Mouse (Mus musculus) liver, embryonic 12.5 days (tissue): ENCODE results near the gene Asb5. TPM values are rescaled to one million over a fixed set of nuclear protein-coding genes. Genes with fewer than 3 reads are reported as not detected.
"Not testable (repeated sequence)": the region's sequence is repeated elsewhere in the genome, so short reads cannot be mapped to it uniquely, and the experiment has no call there.

Experiments used
- ATAC-seq: fragments of 200-750 bp; cut with Nextera tagmentation; 2 replicates; pipeline ENCODE4 v1.8.0; 2017; ENCODE audit warnings: moderate number of reproducible peaks, mild to moderate bottlenecking, moderate library complexity
- H3K27ac ChIP-seq: fragments of 300-500 bp; sonication (generic); 2 replicates; pipeline ENCODE4 v1.5.1; 2016; ENCODE audit warnings: mild to moderate bottlenecking
- H3K27me3 ChIP-seq: fragments of 300-500 bp; sonication (generic); replicated peaks from 2 replicates; pipeline ENCODE4 v1.6.1; 2016; ENCODE audit warnings: mild to moderate bottlenecking, moderate library complexity
- H3K36me3 ChIP-seq: fragments of 300-500 bp; sonication (generic); 2 replicates; pipeline ENCODE4 v1.6.1; 2016; ENCODE audit warnings: mild to moderate bottlenecking, moderate library complexity
- H3K4me1 ChIP-seq: fragments of 300-500 bp; sonication (generic); 2 replicates; pipeline ENCODE4 v1.6.1; 2016
- H3K4me2 ChIP-seq: fragments of 300-500 bp; sonication (generic); 2 replicates; pipeline ENCODE4 v1.6.1; 2016; ENCODE audit warnings: mild to moderate bottlenecking, moderate library complexity
- H3K4me3 ChIP-seq: fragments of 300-500 bp; sonication (generic); 2 replicates; pipeline ENCODE4 v1.5.1; 2016; ENCODE audit warnings: mild to moderate bottlenecking, moderate library complexity
- H3K9ac ChIP-seq: fragments of 300-500 bp; sonication (generic); 2 replicates; pipeline ENCODE4 v1.6.1; 2016; ENCODE audit warnings: mild to moderate bottlenecking, moderate library complexity
- H3K9me3 ChIP-seq: fragments of 300-500 bp; sonication (generic); replicated peaks from 2 replicates; pipeline ENCODE4 v1.6.1; 2016; ENCODE audit warnings: mild to moderate bottlenecking, moderate library complexity
- whole genome bisulfite sequencing: fragments of 180-500 bp; shearing (Covaris S2); methylation state at CpG from one replicate; pipeline ENCODE4 v1.1.7; 2016; ENCODE audit not compliant: insufficient replicate concordance; 5-methylcytosine and 5-hydroxymethylcytosine counted together
- polyA plus RNA-seq: library from polyadenylated mRNA; unstranded; fragments of >200 nt; fragmentation: Nextera tagmentation; extraction: Ambion mirVana; gene quantifications from 2 replicates; pipeline ENCODE4 v1.2.1, GENCODE M21; 2016

Gene Asb5
- polyA plus RNA-seq, 1 experiment from 2014 or later: 3.0 TPM

DNA sequence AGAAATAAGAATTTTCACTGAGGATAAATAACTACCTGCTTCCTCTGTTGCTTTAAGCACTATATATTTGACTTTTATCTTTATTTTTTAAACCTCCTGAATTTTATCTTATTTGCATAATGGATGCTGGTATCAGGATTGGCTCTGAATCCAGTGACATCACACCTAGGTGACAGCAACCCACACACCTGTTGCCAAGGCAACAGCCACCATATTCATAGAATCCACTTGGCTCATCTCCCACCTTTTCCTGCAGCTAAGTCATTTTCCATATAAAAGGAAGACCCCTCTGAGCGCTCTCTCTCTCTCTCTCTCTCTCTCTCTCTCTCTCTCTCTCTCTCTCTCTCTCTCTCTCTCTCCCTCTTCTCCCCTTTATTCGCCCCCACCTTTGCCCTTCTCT is 67.6 kb downstream of the Asb5 start:
- no peak for ATAC-seq

DNA sequence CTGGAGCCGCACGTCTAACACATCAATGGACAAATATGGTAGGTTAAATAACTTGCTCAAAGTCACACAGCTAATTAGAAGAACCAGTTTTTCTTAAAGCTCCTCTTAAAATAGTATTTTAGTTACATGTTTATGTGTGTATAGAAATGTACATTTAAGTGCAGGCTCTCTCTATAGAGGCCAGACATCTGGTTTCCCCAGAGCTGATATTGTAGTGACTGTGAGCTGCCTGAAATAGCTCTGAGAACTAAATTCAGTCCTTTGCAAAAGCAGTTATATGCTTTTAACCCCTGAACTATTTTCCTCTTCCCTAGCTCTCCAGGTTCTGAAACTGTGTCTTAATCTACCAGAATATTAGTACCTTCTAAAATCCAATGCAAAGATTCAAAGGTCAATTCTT is 68.0 kb downstream of the Asb5 start:
- no peaks in the 10 kb centered on the region for H3K27me3 ChIP-seq
- H3K4me1 ChIP-seq: peaks cover 6% of the 10 kb centered on the region
- H3K9me3 ChIP-seq: no peaks in the 10 kb centered on the region
- H3K9ac ChIP-seq: no peak overlapping the region
- WGBS: 76% methylated on average over 2 of the region's 2 CpGs
- ATAC-seq: no peak
- H3K4me2 ChIP-seq: no peak overlapping the region
- no peak overlapping the region for H3K27ac ChIP-seq
- H3K36me3 ChIP-seq: no peaks in the 10 kb centered on the region
- no peak overlapping the region for H3K4me3 ChIP-seq

More for the DNA sequence above, 67.6 kb downstream of the Asb5 start:
- Histone ChIP-seq H3K9ac (no peak overlapping the region), H3K4me2 (no peak overlapping the region), H3K27me3 (no peaks in the 10 kb centered on the region), H3K9me3 (no peaks in the 10 kb centered on the region), H3K4me3 (no peak overlapping the region), H3K36me3 (no peaks in the 10 kb centered on the region), H3K27ac (no peak overlapping the region), H3K4me1 (peaks cover 6% of the 10 kb centered on the region)
- WGBS: 65% methylated on average over 2 of the region's 2 CpGs

DNA sequence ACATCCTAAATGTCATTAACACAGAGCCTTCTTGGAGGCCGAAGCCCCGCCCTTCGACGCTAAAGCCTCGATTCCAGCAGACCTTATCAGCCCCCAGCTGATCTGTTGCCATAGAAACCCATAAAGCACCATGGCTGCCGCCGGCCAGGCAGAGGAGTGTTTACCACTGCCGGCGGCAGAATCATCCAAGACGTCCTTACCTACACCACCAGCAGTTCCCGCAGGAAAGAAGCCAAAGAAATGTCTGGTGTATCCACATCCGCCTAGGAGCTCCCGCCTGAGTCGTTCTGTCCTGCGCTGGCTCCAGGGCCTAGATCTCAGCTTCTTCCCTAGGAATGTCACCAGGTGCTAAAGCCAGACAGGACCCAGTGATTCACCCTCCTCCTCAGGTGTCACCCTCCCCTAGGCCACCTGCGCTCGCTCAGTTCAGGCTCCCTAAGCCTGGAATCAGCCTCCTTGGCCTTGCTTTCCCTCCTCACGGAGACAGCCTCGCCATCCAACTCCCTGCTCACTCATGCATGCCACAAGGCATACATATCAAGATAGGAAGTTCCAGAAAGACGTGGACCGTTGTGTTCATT is 71.4 kb downstream of the Asb5 start, which contains the start of gene Spata4:
Gene Spata4, plus strand, starts transcription at position 111 of the 581 bp plus-strand sequence.
- ATAC-seq: peak; percentile 77
- no peaks in the 10 kb centered on the region for H3K9me3 ChIP-seq
- peak within 1 kb of the TSS; percentile 30 for H3K4me3 ChIP-seq
- peak within 1 kb of the TSS; percentile 60 for H3K4me2 ChIP-seq
- no peaks in the 10 kb centered on the region for H3K36me3 ChIP-seq
- WGBS: 18% methylated on average over 21 of the region's 21 CpGs
- no peak within 1 kb of the TSS for H3K9ac ChIP-seq
- H3K27me3 ChIP-seq: no peaks in the 10 kb centered on the region
- peaks cover 6% of the 10 kb centered on the region for H3K4me1 ChIP-seq
- no peak within 1 kb of the TSS for H3K27ac ChIP-seq

DNA sequence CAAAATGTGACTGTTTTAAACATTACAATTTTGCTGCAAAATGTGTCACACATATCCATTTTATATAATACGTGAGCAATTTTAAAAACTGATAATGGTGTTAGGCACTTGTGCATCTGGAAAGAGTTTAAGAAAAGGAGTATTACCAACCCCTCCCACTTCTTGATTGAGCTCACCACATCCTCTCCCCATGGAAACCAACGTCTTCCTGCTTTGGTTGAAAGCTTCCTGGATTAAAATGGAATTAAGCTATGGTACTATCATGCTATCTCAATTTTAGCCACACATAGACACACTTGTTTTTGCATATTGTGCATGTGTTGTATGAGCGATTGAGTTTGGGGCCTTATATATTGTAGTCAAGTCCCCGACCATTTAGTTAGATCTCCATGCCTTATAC is 74.1 kb downstream of the Asb5 start:
- WGBS: 56% methylated on average over 4 of the region's 4 CpGs

DNA sequence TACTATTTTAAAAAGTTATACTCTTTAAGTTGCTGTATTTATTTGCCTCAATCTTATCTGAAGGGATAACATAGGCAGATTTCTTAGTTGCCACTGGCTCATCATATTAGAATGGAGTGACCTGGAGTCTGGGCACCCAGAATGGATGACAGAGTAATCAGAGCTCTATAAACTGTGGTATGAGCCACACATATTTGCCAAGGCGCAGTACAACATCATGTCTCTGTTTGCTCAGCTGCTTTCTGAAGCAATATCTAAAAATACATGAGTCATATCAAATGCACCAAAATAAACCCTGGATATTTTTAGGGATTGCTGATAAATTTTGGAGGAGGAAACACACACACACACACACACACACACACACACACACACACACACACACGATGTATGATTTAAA is 80.0 kb downstream of the Asb5 start:
- no peaks in the 10 kb centered on the region for H3K36me3 ChIP-seq
- H3K27ac ChIP-seq: no peak overlapping the region
- H3K9me3 ChIP-seq: no peaks in the 10 kb centered on the region
- no peak overlapping the region for H3K4me2 ChIP-seq
- H3K4me3 ChIP-seq: no peak overlapping the region
- WGBS: 78% methylated on average over 2 of the region's 2 CpGs
- no peaks in the 10 kb centered on the region for H3K4me1 ChIP-seq
- H3K9ac ChIP-seq: no peak overlapping the region
- no peak for ATAC-seq
- no peaks in the 10 kb centered on the region for H3K27me3 ChIP-seq

More for the DNA sequence above, 74.1 kb downstream of the Asb5 start:
- Histone ChIP-seq H3K4me3 (no peak overlapping the region), H3K27ac (no peak overlapping the region), H3K4me2 (no peak overlapping the region), H3K9me3 (no peaks in the 10 kb centered on the region), H3K9ac (no peak overlapping the region), H3K4me1 (peaks cover 6% of the 10 kb centered on the region), H3K27me3 (no peaks in the 10 kb centered on the region), H3K36me3 (no peaks in the 10 kb centered on the region)
- ATAC-seq: no peak

DNA sequence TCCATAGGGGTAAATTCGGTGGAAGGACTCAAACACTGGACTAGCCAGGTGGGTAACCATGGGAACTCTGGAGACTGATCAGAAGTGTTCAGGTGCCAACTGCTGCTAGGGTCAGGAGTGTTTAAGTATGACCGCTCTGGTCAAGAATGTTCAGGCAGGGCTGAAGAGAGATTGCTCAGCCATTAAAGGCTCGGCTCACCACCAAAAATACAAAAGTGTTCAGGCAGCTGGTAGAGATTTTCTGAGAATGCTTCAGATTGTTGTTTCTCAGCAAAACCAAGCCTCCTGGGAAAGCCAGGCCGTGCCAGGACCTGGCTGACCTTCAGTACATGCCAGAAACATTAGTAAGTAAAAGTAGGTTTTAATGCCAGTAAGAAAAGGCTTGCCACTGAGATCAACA is 80.9 kb downstream of the Asb5 start:
- no peak for ATAC-seq
- no peak overlapping the region for H3K4me3 ChIP-seq
- H3K4me2 ChIP-seq: no peak overlapping the region
- H3K27ac ChIP-seq: no peak overlapping the region
- H3K9ac ChIP-seq: no peak overlapping the region
- no peaks in the 10 kb centered on the region for H3K9me3 ChIP-seq
- 65% methylated on average over 4 of the region's 4 CpGs for WGBS
- H3K27me3 ChIP-seq: no peaks in the 10 kb centered on the region
- no peaks in the 10 kb centered on the region for H3K4me1 ChIP-seq
- no peaks in the 10 kb centered on the region for H3K36me3 ChIP-seq

DNA sequence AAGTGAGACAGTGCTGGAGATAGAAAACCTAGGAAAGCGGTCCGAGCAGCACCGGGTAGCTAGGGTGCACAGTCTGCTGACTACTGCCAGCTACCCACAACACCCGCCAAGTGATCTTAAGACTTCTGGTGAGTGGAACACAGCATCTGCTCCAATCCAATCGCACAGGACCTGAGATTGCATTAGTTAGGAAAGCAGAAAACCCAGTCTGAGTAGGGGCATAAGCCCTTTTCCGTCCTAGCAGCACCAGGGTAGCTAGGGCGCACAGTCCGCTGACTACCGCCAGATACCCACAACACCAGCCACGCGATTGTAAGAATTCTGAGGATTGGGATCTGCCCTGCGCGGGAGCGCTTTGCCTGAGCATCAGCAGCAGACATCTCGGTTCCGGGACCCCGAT is 87.3 kb downstream of the Asb5 start:
- not testable (repeated sequence) for H3K4me3 ChIP-seq, H3K9ac ChIP-seq, H3K27ac ChIP-seq, H3K27me3 ChIP-seq, H3K36me3 ChIP-seq, H3K4me1 ChIP-seq, ATAC-seq, H3K9me3 ChIP-seq, H3K4me2 ChIP-seq
- WGBS: 70% methylated on average over 17 of the region's 17 CpGs

Other genes starting within 250 kb of the Asb5 start
- 97.5 and 97.7 TPM in 2 replicates for gene Spcs3, start 418 bp downstream of the Asb5 start, polyA plus RNA-seq
- gene Spata4, start 71.2 kb downstream of the Asb5 start, polyA plus RNA-seq: not detected in 2 replicates